Mouse (Mus musculus) megakaryocyte, embryonic 14.5 days (primary cell): ENCODE measurements around the gene Pum1.

Experiments
- FLI1 ChIP-seq: IDR thresholded peaks from 2 replicates; pipeline ENCODE4 v1.6.1; 2012; ENCODE audit warnings: low read length, inconsistent platforms, mixed read lengths
- GATA1 ChIP-seq: IDR thresholded peaks from 3 replicates; pipeline ENCODE4 v1.6.1; 2012; ENCODE audit warnings: mixed read lengths, low read length, inconsistent platforms, borderline replicate concordance

- TF ChIP-seq GATA1 (no peak), FLI1 (no peak)
Measured at GRCm38 (mm10) chr4:130651286-130651685, 11.8 kb upstream of the Pum1 start.
